Mouse (Mus musculus) liver, postnatal 0 days (tissue): ENCODE data around the gene Il18rap. TPM values are rescaled to one million over a fixed set of nuclear protein-coding genes. Genes with fewer than 3 reads are reported as not detected.

ENCODE experiments used
- ATAC-seq: fragments of 200-750 bp; cut with Nextera tagmentation; 2 replicates; pipeline ENCODE4 v1.8.0; 2017; ENCODE audit warnings: mild to moderate bottlenecking, moderate library complexity
- DNase-seq: peaks from one replicate; pipeline ENCODE4 v3.0.0-alpha.2; 2016
- H3K27ac ChIP-seq: fragments of 300-500 bp; sonication (generic); 2 replicates; pipeline ENCODE4 v1.5.1; 2014; ENCODE audit warnings: antibody characterized with exemption, moderate library complexity, mild to moderate bottlenecking, low read depth
- H3K27me3 ChIP-seq: fragments of 300-500 bp; sonication (generic); 2 replicates; pipeline ENCODE4 v1.6.1; 2014; ENCODE audit warnings: low read length, control low read depth, mixed read lengths; ENCODE audit not compliant: insufficient read depth
- H3K36me3 ChIP-seq: fragments of 300-500 bp; sonication (generic); replicated peaks from 2 replicates; pipeline ENCODE4 v1.6.1; 2014; ENCODE audit warnings: mild to moderate bottlenecking, control low read depth, low read length, moderate library complexity, mixed read lengths; ENCODE audit not compliant: insufficient read depth
- H3K4me1 ChIP-seq: fragments of 300-500 bp; sonication (generic); 2 replicates; pipeline ENCODE4 v1.6.1; 2014; ENCODE audit warnings: antibody characterized with exemption, mild to moderate bottlenecking, control low read depth; ENCODE audit not compliant: insufficient read depth
- H3K4me2 ChIP-seq: fragments of 300-500 bp; sonication (generic); 2 replicates; pipeline ENCODE4 v1.6.1; 2014; ENCODE audit warnings: low read depth, mild to moderate bottlenecking, low read length, moderate library complexity, mixed read lengths
- H3K4me3 ChIP-seq: fragments of 300-500 bp; sonication (generic); 2 replicates; pipeline ENCODE4 v1.5.1; 2014; ENCODE audit warnings: low read depth, low read length
- H3K9ac ChIP-seq: fragments of 300-500 bp; sonication (generic); replicated peaks from 2 replicates; pipeline ENCODE4 v1.6.1; 2014; ENCODE audit warnings: mild to moderate bottlenecking, moderate library complexity
- H3K9me3 ChIP-seq: fragments of 300-500 bp; sonication (generic); 2 replicates; pipeline ENCODE4 v1.6.1; 2016; ENCODE audit warnings: mild to moderate bottlenecking, control low read depth, low read length, mixed read lengths
- CTCF ChIP-seq: sonication (generic); IDR thresholded peaks from 2 replicates; pipeline ENCODE4 v1.5.1; 2016; ENCODE audit warnings: antibody characterized with exemption, low read depth
- EP300 ChIP-seq: IDR thresholded peaks from 2 replicates; pipeline ENCODE4 v1.6.1; 2016; ENCODE audit warnings: antibody characterized with exemption, low read depth, mild to moderate bottlenecking
- WGBS: fragments of 180-500 bp; shearing (Covaris S2); extraction: QIAGEN DNeasy Blood & Tissue Kit; methylation state at CpG from one replicate; pipeline ENCODE4 v1.1.7; 2014; ENCODE audit not compliant: insufficient replicate concordance; 5-methylcytosine and 5-hydroxymethylcytosine counted together
- polyA plus RNA-seq: library from polyadenylated mRNA; unstranded; fragments of >200 nt; fragmentation: Nextera tagmentation; extraction: Ambion mirVana; gene quantifications from 2 replicates; pipeline ENCODE4 v1.2.1, GENCODE M21; 2015

Gene Il18rap
- polyA plus RNA-seq: 1.6 and 1.7 TPM in 2 replicates

GRCm38 (mm10) chr1:40514851-40515585, at the start of gene Il18rap:
Gene Il18rap, plus strand, starts transcription at chr1:40515362.
- H3K9me3 ChIP-seq: no peaks in the 10 kb centered on the region
- H3K4me3 ChIP-seq: peak within 1 kb of the TSS; percentile 28
- H3K4me2 ChIP-seq: peak within 1 kb of the TSS; percentile 49; the same call in 1 of the 2 replicates
- no peak for ATAC-seq
- WGBS: 25% methylated on average over 9 of the region's 9 CpGs
- no peaks in the 10 kb centered on the region for H3K4me1 ChIP-seq
- H3K36me3 ChIP-seq: no peaks in the 10 kb centered on the region
- H3K27ac ChIP-seq: peak within 1 kb of the TSS; percentile 57
- H3K27me3 ChIP-seq: no peaks in the 10 kb centered on the region
- TF ChIP-seq CTCF: no peak
- peak; percentile 44; the same call in 1 of the 2 replicates for TF ChIP-seq EP300
- no peak for DNase-seq
- no peak within 1 kb of the TSS for H3K9ac ChIP-seq

- Histone ChIP-seq H3K4me1 (peaks cover 3% of the 10 kb centered on the region; the same call in 1 of the 2 replicates), H3K27ac (no peak within 1 kb of the TSS), H3K4me2 (peak within 1 kb of the TSS; percentile 22; the same call in 1 of the 2 replicates), H3K4me3 (no peak within 1 kb of the TSS), H3K27me3 (no peaks in the 10 kb centered on the region), H3K9ac (no peak within 1 kb of the TSS), H3K9me3 (no peaks in the 10 kb centered on the region), H3K36me3 (no peaks in the 10 kb centered on the region)
- TF ChIP-seq CTCF (peak; percentile 60), EP300 (no peak)
- DNase-seq: peak; percentile 29
- 25% methylated on average over 20 of the region's 20 CpGs for WGBS
- ATAC-seq: no peak
These were observed 49.4 kb upstream of the Il18rap start, which contains the start of gene Il18r1 for GRCm38 (mm10) chr1:40465477-40466430. Gene Il18r1, plus strand, starts transcription at chr1:40465552.

GRCm38 (mm10) chr1:40467306-40467705, 47.9 kb upstream of the Il18rap start:
- no peak overlapping the region for H3K4me3 ChIP-seq
- ATAC-seq (no peak), DNase-seq (no peak)
- no peak overlapping the region for H3K4me2 ChIP-seq
- TF ChIP-seq EP300 (no peak), CTCF (no peak)
- H3K4me1 ChIP-seq: peaks cover 3% of the 10 kb centered on the region; the same call in 1 of the 2 replicates
- 88% methylated on average over 4 of the region's 4 CpGs for WGBS
- H3K9ac ChIP-seq: no peak overlapping the region
- H3K27ac ChIP-seq: no peak overlapping the region
- no peaks in the 10 kb centered on the region for H3K27me3 ChIP-seq
- no peaks in the 10 kb centered on the region for H3K9me3 ChIP-seq
- H3K36me3 ChIP-seq: no peaks in the 10 kb centered on the region

- TF ChIP-seq EP300 (no peak), CTCF (no peak)
- 51% methylated on average over 2 of the region's 2 CpGs for WGBS
These were observed 46.4 kb upstream of the Il18rap start for GRCm38 (mm10) chr1:40468805-40469204.

GRCm38 (mm10) chr1:40469900-40470299, 45.3 kb upstream of the Il18rap start:
- Histone ChIP-seq H3K4me3 (no peak overlapping the region), H3K9me3 (no peaks in the 10 kb centered on the region), H3K9ac (no peak overlapping the region), H3K27me3 (no peaks in the 10 kb centered on the region), H3K4me2 (no peak overlapping the region), H3K36me3 (no peaks in the 10 kb centered on the region), H3K4me1 (peaks cover 3% of the 10 kb centered on the region; the same call in 1 of the 2 replicates), H3K27ac (no peak overlapping the region)
- peak; percentile 61 for TF ChIP-seq EP300
- TF ChIP-seq CTCF: no peak
- WGBS: 44% methylated on average over 12 of the region's 12 CpGs
- DNase-seq: no peak
- ATAC-seq: no peak

More at GRCm38 (mm10) chr1:40468805-40469204, 46.4 kb upstream of the Il18rap start:
- Histone ChIP-seq H3K27ac (no peak overlapping the region), H3K4me1 (peaks cover 3% of the 10 kb centered on the region; the same call in 1 of the 2 replicates), H3K9me3 (no peaks in the 10 kb centered on the region), H3K27me3 (no peaks in the 10 kb centered on the region), H3K4me2 (no peak overlapping the region), H3K9ac (no peak overlapping the region), H3K4me3 (no peak overlapping the region), H3K36me3 (no peaks in the 10 kb centered on the region)
- ATAC-seq: no peak
- no peak for DNase-seq

GRCm38 (mm10) chr1:40472401-40472800, 42.8 kb upstream of the Il18rap start:
- H3K9me3 ChIP-seq: no peaks in the 10 kb centered on the region
- ATAC-seq (no peak), DNase-seq (no peak)
- no peak overlapping the region for H3K9ac ChIP-seq
- no peak overlapping the region for H3K4me3 ChIP-seq
- H3K36me3 ChIP-seq: no peaks in the 10 kb centered on the region
- WGBS: 73% methylated on average over 1 of the region's 1 CpGs
- no peaks in the 10 kb centered on the region for H3K4me1 ChIP-seq
- TF ChIP-seq EP300: no peak
- H3K27ac ChIP-seq: no peak overlapping the region
- H3K27me3 ChIP-seq: no peaks in the 10 kb centered on the region
- H3K4me2 ChIP-seq: no peak overlapping the region
